Mouse (Mus musculus) embryonic facial prominence, embryonic 14.5 days (tissue): ENCODE results near the gene Abcf2. TPM values are rescaled to one million over a fixed set of nuclear protein-coding genes. Genes with fewer than 3 reads are reported as not detected.

Source experiments
- ATAC-seq: fragments of 200-750 bp; cut with Nextera tagmentation; 2 replicates; pipeline ENCODE4 v1.8.0; 2017; ENCODE audit warnings: low read depth, moderate number of reproducible peaks, moderate TSS enrichment
- DNase-seq: peaks from one replicate; pipeline ENCODE4 v3.0.0-alpha.2; 2015; ENCODE audit warnings: low spot score
- H3K27ac ChIP-seq: fragments of 300-500 bp; sonication (generic); replicated peaks from 2 replicates; pipeline ENCODE4 v1.5.1; 2014; ENCODE audit warnings: low read depth, mild to moderate bottlenecking, low read length, moderate library complexity
- H3K27me3 ChIP-seq: fragments of 300-500 bp; sonication (generic); replicated peaks from 2 replicates; pipeline ENCODE4 v1.6.1; 2014; ENCODE audit warnings: low read length; ENCODE audit not compliant: control insufficient read depth, insufficient read depth
- H3K36me3 ChIP-seq: fragments of 300-500 bp; sonication (generic); 2 replicates; pipeline ENCODE4 v1.6.1; 2014; ENCODE audit warnings: low read length, mixed read lengths; ENCODE audit not compliant: control insufficient read depth, insufficient read depth
- H3K4me1 ChIP-seq: fragments of 300-500 bp; sonication (generic); 2 replicates; pipeline ENCODE4 v1.6.1; 2014; ENCODE audit warnings: antibody characterized with exemption, low read length; ENCODE audit not compliant: control insufficient read depth, insufficient read depth
- H3K4me2 ChIP-seq: fragments of 300-500 bp; sonication (generic); 2 replicates; pipeline ENCODE4 v1.6.1; 2014; ENCODE audit warnings: low read depth, mild to moderate bottlenecking, low read length, moderate library complexity, mixed read lengths
- H3K4me3 ChIP-seq: fragments of 300-500 bp; sonication (generic); 2 replicates; pipeline ENCODE4 v1.5.1; 2014; ENCODE audit warnings: low read depth, mild to moderate bottlenecking, low read length
- H3K9ac ChIP-seq: fragments of 300-500 bp; sonication (generic); 2 replicates; pipeline ENCODE4 v1.6.1; 2014; ENCODE audit warnings: low read depth, mild to moderate bottlenecking, low read length, moderate library complexity, mixed read lengths
- H3K9me3 ChIP-seq: fragments of 300-500 bp; sonication (generic); 2 replicates; pipeline ENCODE4 v1.6.1; 2016; ENCODE audit warnings: low read length; ENCODE audit not compliant: control insufficient read depth
- WGBS: fragments of 180-500 bp; shearing (Covaris S2); extraction: QIAGEN DNeasy Blood & Tissue Kit; methylation state at CpG from one replicate; pipeline ENCODE4 v1.1.7; 2014; 5-methylcytosine and 5-hydroxymethylcytosine counted together
- polyA plus RNA-seq: library from polyadenylated mRNA; unstranded; fragments of >200 nt; fragmentation: Nextera tagmentation; extraction: Ambion mirVana; gene quantifications from 2 replicates; pipeline ENCODE4 v1.2.1, GENCODE M21; 2014

Gene Abcf2
- polyA plus RNA-seq, 1 experiment from 2014 or later, result 83.7 TPM

DNA sequence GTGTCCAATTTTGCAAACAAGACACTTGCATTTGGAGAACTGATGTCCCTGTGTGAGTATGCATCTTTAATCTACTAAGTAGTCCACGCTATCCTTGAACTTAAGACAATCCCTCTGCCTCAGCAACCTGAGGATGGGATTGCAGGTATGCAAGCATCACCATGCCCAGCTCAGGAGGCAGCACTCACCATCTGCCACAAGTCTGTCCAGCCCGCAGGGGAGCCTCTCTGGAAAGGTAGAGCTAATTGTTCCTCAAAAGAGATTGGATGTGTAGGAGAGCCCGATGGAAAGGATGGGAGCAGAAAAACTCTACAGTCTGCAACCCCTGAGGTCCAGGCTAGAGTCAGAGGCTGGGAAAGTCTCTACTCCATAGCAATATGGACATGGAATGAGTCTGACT, 41.7 kb upstream of the Abcf2 start:
- WGBS, result 80% methylated on average over 3 of the region's 3 CpGs
- Histone ChIP-seq H3K9me3 (no peaks in the 10 kb centered on the region), H3K4me3 (no peak overlapping the region), H3K4me1 (0 out of 2 replicates have a peak, but pooled peaks cover 2% of the 10 kb centered on the region), H3K9ac (no peak overlapping the region), H3K27me3 (no peaks in the 10 kb centered on the region), H3K27ac (no peak overlapping the region), H3K4me2 (no peak overlapping the region), H3K36me3 (no peaks in the 10 kb centered on the region)
- no peak for ATAC-seq
- no peak for DNase-seq

DNA sequence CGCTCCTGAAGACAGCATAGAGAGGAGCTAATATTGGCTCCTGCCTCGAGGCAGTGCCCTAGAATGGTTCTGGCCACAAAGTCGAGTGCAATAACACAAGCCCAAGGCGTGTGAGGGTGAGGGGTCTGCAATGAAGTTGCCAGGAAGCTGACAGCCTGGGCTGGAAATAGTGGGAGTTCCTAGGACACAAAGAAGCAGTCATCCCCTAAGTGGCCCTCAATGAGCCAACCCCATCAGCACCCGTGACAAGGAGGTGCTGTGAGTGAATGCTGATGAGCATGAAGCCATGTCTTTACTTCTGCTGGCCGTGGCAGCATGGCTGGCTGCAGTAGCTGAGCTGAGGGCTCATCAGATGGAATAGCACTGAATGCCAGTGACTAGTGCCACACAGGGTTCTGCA, 37.8 kb upstream of the Abcf2 start:
- H3K36me3 ChIP-seq, result no peaks in the 10 kb centered on the region
- 51% methylated on average over 6 of the region's 6 CpGs for whole genome bisulfite sequencing
- H3K4me3 ChIP-seq, result no peak overlapping the region
- no peak overlapping the region for H3K9ac ChIP-seq
- DNase-seq (no peak), ATAC-seq (no peak)
- no peak overlapping the region for H3K4me2 ChIP-seq
- no peaks in the 10 kb centered on the region for H3K9me3 ChIP-seq
- no peaks in the 10 kb centered on the region for H3K27me3 ChIP-seq
- H3K4me1 ChIP-seq, result peaks cover 8% of the 10 kb centered on the region; the same call in 1 of the 2 replicates
- no peak overlapping the region for H3K27ac ChIP-seq

- no peak overlapping the region for H3K9ac ChIP-seq
- DNase-seq (no peak), ATAC-seq (peak; percentile 51; the same call in 1 of the 2 replicates)
- H3K27ac ChIP-seq, result no peak overlapping the region
- H3K36me3 ChIP-seq, result no peaks in the 10 kb centered on the region
- peaks cover 8% of the 10 kb centered on the region; the same call in 1 of the 2 replicates for H3K4me1 ChIP-seq
- H3K4me3 ChIP-seq, result no peak overlapping the region
- 64% methylated on average over 5 of the region's 5 CpGs for WGBS
- no peaks in the 10 kb centered on the region for H3K27me3 ChIP-seq
- no peaks in the 10 kb centered on the region for H3K9me3 ChIP-seq
- no peak overlapping the region for H3K4me2 ChIP-seq
Observed at GRCm38 (mm10) chr5:24612302-24612649, 35.0 kb upstream of the Abcf2 start.

- WGBS, result 48% methylated on average over 7 of the region's 7 CpGs
Observed at GRCm38 (mm10) chr5:24611366-24612301, 34.4 kb upstream of the Abcf2 start.

DNA sequence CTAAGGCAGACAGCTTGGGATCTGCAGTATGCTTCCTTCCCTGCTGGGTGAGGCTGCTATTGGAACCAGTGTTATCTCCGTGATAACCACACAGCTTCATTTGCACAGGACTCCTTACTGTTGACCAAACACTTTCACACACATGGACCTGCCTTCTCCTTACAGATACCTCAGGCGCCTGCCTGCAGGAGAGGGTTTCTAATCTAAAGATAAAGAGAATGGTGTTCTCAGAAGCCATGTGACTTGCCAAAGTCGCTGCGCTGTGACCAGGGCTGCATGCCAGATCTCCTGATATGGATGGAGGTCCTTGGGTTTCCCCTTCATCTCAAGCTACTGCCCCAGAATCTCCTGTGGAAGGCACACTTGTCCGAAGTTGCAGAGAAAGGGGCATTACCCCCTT, 32.1 kb upstream of the Abcf2 start:
- Histone ChIP-seq H3K9me3 (no peaks in the 10 kb centered on the region), H3K9ac (no peak overlapping the region), H3K36me3 (no peaks in the 10 kb centered on the region), H3K4me3 (no peak overlapping the region), H3K27me3 (no peaks in the 10 kb centered on the region), H3K27ac (no peak overlapping the region), H3K4me2 (no peak overlapping the region), H3K4me1 (peaks cover 25% of the 10 kb centered on the region)
- DNase-seq, result no peak
- ATAC-seq, result no peak
- 52% methylated on average over 5 of the region's 5 CpGs for WGBS

More at GRCm38 (mm10) chr5:24611366-24612301, 34.4 kb upstream of the Abcf2 start:
- DNase-seq, result peak; percentile 59
- Histone ChIP-seq H3K4me2 (no peak overlapping the region), H3K4me3 (no peak overlapping the region), H3K27ac (no peak overlapping the region), H3K36me3 (no peaks in the 10 kb centered on the region), H3K9me3 (no peaks in the 10 kb centered on the region), H3K9ac (no peak overlapping the region), H3K4me1 (peaks cover 10% of the 10 kb centered on the region), H3K27me3 (no peaks in the 10 kb centered on the region)
- ATAC-seq, result peak; percentile 51

GRCm38 (mm10) chr5:24605980-24606665, 28.9 kb upstream of the Abcf2 start:
- Histone ChIP-seq H3K4me1 (peaks cover 35% of the 10 kb centered on the region), H3K27me3 (no peaks in the 10 kb centered on the region), H3K4me2 (peak overlapping the region; percentile 79), H3K4me3 (peak overlapping the region; percentile 70), H3K36me3 (no peaks in the 10 kb centered on the region), H3K9me3 (no peaks in the 10 kb centered on the region), H3K27ac (peak overlapping the region; percentile 100), H3K9ac (peak overlapping the region; percentile 90)
- DNase-seq (no peak), ATAC-seq (no peak)
- 21% methylated on average over 14 of the region's 14 CpGs for WGBS

- ATAC-seq, result no peak
- peaks cover 39% of the 10 kb centered on the region for H3K4me1 ChIP-seq
- DNase-seq, result peak; percentile 46
- H3K4me2 ChIP-seq, result peak overlapping the region; percentile 79
- no peaks in the 10 kb centered on the region for H3K27me3 ChIP-seq
- peak overlapping the region; percentile 70 for H3K4me3 ChIP-seq
- H3K27ac ChIP-seq, result peak overlapping the region; percentile 100
- H3K9ac ChIP-seq, result peak overlapping the region; percentile 90
- 6% methylated on average over 6 of the region's 6 CpGs for WGBS
- H3K9me3 ChIP-seq, result no peaks in the 10 kb centered on the region
- no peaks in the 10 kb centered on the region for H3K36me3 ChIP-seq
Observed at GRCm38 (mm10) chr5:24605321-24605979, 28.2 kb upstream of the Abcf2 start.

GRCm38 (mm10) chr5:24604656-24605100, 27.4 kb upstream of the Abcf2 start:
- peak overlapping the region; percentile 79 for H3K4me2 ChIP-seq
- no peaks in the 10 kb centered on the region for H3K27me3 ChIP-seq
- peak; percentile 74 for ATAC-seq
- peak overlapping the region; percentile 70 for H3K4me3 ChIP-seq
- no peaks in the 10 kb centered on the region for H3K36me3 ChIP-seq
- peaks cover 40% of the 10 kb centered on the region for H3K4me1 ChIP-seq
- peak overlapping the region; percentile 100 for H3K27ac ChIP-seq
- peak overlapping the region; percentile 90 for H3K9ac ChIP-seq
- peak; percentile 94 for DNase-seq
- WGBS, result 2% methylated on average over 19 of the region's 46 CpGs
- no peaks in the 10 kb centered on the region for H3K9me3 ChIP-seq
